Mouse (Mus musculus): ENCODE measurements around the gene Kncn. TPM values are rescaled to one million over a fixed set of nuclear protein-coding genes. Genes with fewer than 3 reads are reported as not detected.

Kncn gene
- polyA plus RNA-seq, 1 experiment from 2014 or later = not detected

Other genes starting within 250 kb of the Kncn start
- 1.0 TPM in 2 replicates for gene Cyp4b1, start 236.7 kb upstream of the Kncn start, polyA plus RNA-seq (2014; fragmentation: Nextera tagmentation; extraction: Ambion mirVana)
- gene Efcab14, start 146.7 kb upstream of the Kncn start, polyA plus RNA-seq (2014; fragmentation: Nextera tagmentation; extraction: Ambion mirVana) = 54.2 and 55.7 TPM in 2 replicates
- gene Tex38, start 103.4 kb upstream of the Kncn start, polyA plus RNA-seq (2014; fragmentation: Nextera tagmentation; extraction: Ambion mirVana) = 0.65 and 1.1 TPM in 2 replicates
- gene Atpaf1, start 99.6 kb upstream of the Kncn start, polyA plus RNA-seq (2014; fragmentation: Nextera tagmentation; extraction: Ambion mirVana) = 48.1 and 65.1 TPM in 2 replicates
- 12.1 and 12.8 TPM in 2 replicates for gene Mob3c, start 56.3 kb upstream of the Kncn start, polyA plus RNA-seq (2014; fragmentation: Nextera tagmentation; extraction: Ambion mirVana)
- gene Mknk1, start 45.2 kb upstream of the Kncn start, polyA plus RNA-seq (2014; fragmentation: Nextera tagmentation; extraction: Ambion mirVana) = 23.1 and 30.7 TPM in 2 replicates
- not detected in 2 replicates for gene 6430628N08Rik, start 6.3 kb downstream of the Kncn start, polyA plus RNA-seq (2014; fragmentation: Nextera tagmentation; extraction: Ambion mirVana)
- not detected in 2 replicates for gene Dmbx1, start 55.5 kb downstream of the Kncn start, polyA plus RNA-seq (2014; fragmentation: Nextera tagmentation; extraction: Ambion mirVana)
- gene Faah, start 133.5 kb downstream of the Kncn start, polyA plus RNA-seq (2014; fragmentation: Nextera tagmentation; extraction: Ambion mirVana) = 8.3 and 8.5 TPM in 2 replicates
- 22.3 and 23.4 TPM in 2 replicates for gene Nsun4, start 169.5 kb downstream of the Kncn start, polyA plus RNA-seq (2014; fragmentation: Nextera tagmentation; extraction: Ambion mirVana)
- gene Uqcrh, start 190.7 kb downstream of the Kncn start, polyA plus RNA-seq (2014; fragmentation: Nextera tagmentation; extraction: Ambion mirVana) = 520 and 565 TPM in 2 replicates
- gene Lrrc41, start 190.9 kb downstream of the Kncn start, polyA plus RNA-seq (2014; fragmentation: Nextera tagmentation; extraction: Ambion mirVana) = 70.9 and 73.6 TPM in 2 replicates
- 30.9 and 31.0 TPM in 2 replicates for gene Rad54l, start 239.3 kb downstream of the Kncn start, polyA plus RNA-seq (2014; fragmentation: Nextera tagmentation; extraction: Ambion mirVana)
- 56.5 and 61.7 TPM in 2 replicates for gene Pomgnt1, start 239.4 kb downstream of the Kncn start, polyA plus RNA-seq (2014; fragmentation: Nextera tagmentation; extraction: Ambion mirVana)

Data from stomach, embryonic 14.5 days (tissue).